Mouse (Mus musculus): Measurements from ENCODE around the gene Cebpb. TPM values are rescaled to one million over a fixed set of nuclear protein-coding genes. Genes with fewer than 3 reads are reported as not detected.

Cebpb gene
- polyA plus RNA-seq, 1 experiment = 45.2 TPM

DNA sequence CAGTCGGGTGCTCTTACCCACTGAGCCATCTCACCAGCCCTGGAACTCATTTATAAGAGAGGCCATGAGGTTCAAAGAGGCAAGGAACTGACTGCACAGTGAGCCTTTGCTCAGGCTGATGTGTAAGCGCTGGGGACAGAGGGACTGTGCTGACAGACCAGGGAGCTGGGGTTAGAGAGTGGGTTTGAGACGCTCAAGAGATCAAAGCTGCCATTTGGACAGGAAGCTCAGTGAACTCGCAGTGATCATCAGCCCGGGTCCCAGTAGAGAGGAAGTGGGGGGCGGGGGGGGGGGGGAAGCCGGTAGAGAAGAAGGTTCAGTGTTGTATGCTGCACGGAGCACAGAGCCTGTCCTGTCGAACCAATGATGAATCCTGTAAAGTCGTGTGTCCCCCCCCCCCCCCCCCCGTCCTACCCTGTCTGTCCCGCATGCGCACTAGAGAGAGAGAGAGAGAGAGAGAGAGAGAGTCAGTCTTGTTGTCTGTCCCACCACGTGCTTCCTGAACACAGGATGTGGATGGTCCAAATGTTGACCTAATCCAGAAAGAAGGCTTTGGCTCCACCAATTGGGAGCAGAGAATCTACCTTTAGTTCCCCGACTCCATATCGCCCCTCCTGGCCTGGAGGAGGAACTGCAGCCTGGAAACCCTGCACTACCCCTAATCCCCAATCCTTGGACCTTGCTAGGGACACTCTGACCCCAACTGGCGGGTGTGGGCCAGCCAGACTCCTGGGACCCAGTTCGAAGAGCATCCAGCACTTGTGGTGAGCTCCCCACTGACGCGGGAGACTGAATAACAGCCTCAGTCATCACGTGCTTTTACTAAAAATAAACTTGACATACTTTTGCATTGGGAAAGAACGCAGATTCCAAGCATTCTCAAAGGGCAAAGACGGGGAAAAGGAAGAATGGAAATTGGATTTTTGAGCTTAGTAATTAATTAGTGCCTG, 24.4 kb downstream of the Cebpb start:
- 67% methylated on average over 18 of the region's 23 CpGs for WGBS
- no peak for DNase-seq (ENCODE audit: low read depth, low spot score)

DNA sequence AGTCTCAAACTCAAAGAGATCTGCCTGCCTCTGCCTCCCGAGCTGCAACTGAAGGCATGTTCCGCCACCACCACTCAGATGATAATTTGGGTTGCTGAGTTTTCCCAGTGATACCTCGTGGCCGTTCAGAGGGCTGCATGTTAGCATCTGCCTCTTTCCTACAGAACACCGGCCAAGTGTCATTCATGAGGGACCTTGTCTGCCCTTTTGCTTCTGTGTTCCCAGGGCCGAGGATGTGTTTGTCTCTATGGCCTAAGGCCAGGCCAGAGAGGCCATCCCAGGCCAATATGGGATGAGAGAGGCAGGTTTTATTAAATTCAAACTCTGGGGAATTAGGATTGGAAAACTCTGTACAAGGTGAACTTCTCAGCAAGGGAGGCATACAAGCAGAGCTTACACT, 25.6 kb downstream of the Cebpb start:
- no peak for DNase-seq (ENCODE audit: low read depth, low spot score)
- 77% methylated on average over 6 of the region's 6 CpGs for WGBS

- 78% methylated on average over 6 of the region's 6 CpGs for WGBS
- no peak for DNase-seq (ENCODE audit: low read depth, low spot score)
Observed at GRCm38 (mm10) chr2:167715008-167715407, 26.3 kb downstream of the Cebpb start.

GRCm38 (mm10) chr2:167717208-167717607, 28.5 kb downstream of the Cebpb start:
- WGBS = 68% methylated on average over 1 of the region's 1 CpGs
- no peak for DNase-seq (ENCODE audit: low read depth, low spot score)

- no peak for DNase-seq (ENCODE audit: low read depth, low spot score)
- WGBS = 86% methylated on average over 4 of the region's 4 CpGs
Observed at GRCm38 (mm10) chr2:167719520-167719919, 30.8 kb downstream of the Cebpb start.

DNA sequence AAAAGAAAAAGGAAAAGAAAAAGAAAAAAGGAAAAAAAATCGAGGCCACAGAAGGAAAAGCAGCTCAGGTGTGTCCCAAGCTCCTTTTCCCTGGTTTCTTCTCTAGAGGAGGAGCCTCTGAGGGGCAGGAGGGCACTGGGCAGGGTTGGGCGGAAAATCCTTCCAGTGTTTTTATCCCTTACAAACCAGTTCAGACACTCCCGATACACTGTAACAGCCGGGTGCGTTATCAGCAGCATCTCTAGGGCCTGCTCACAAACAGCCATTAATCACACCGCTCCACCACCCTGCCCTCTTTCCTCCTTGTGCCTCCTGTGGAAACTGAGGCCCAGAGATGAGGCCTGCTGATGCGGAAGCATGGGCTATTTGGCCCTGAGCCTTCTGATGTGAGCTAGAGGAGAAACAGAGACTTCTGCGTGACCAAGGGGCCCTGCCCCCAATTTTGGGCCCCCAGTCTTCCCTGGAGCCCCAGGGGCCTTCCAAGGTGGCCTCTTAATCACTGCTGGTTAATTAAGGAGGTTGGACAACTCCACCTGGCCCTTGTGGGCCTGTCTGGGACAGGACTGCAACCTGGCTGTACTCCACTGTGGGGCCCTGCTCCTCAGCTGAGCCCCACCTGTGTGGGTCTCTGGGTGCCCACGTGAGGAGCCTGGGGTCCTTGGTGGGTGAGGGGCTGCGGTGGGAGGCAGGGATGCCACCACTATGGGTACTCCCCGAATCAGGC, 32.6 kb downstream of the Cebpb start:
- WGBS = 54% methylated on average over 11 of the region's 11 CpGs
- no peak for DNase-seq (ENCODE audit: low read depth, low spot score)

DNA sequence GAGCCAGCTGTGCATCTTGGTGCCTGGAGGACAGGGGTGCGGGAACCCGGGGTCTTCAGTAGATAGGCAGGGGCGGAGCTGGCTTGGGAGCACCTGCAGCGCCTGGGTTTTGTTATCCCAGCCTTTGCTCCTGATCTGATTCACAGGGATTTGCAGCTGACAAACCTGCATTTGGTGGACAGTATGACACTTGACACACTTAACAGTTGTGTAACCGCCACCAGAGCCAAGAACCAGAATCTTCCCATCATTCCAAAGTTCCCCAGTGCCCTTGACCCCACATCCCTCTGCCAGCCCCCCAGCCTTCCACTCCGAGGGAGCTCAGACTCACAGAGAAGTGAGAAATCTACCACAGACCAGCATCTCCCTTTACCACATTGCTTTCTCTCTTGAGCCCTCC, 33.8 kb downstream of the Cebpb start:
- no peak for DNase-seq (ENCODE audit: low read depth, low spot score)
- 63% methylated on average over 6 of the region's 6 CpGs for WGBS

GRCm38 (mm10) chr2:167723589-167724206, 35.0 kb downstream of the Cebpb start:
- 78% methylated on average over 11 of the region's 11 CpGs for WGBS
- no peak for DNase-seq (ENCODE audit: low read depth, low spot score)

DNA sequence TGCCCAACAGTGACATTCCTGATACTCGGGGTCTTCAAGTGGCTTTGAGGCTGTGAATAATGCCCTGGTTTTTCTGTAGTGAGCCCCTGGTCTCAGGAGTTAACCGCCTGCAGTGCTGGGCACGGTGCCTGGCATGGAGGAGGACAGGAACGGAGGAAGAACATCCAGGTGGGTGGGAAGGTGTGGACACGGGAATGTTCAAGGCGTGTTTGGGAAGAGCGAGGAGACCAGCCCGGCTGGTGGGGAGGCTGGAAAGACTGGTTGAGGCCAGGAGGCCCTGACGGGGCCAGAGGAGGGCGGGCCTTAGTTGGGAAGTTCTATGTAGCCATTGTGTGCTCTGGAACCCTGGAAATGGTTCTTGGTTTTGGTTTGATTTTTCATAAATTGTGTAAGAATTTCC, 37.2 kb downstream of the Cebpb start:
- WGBS = 62% methylated on average over 10 of the region's 10 CpGs
- DNase-seq (ENCODE audit: low read depth, low spot score) = no peak

- peak; percentile 24 for DNase-seq (ENCODE audit: low read depth, low spot score)
- 10% methylated on average over 13 of the region's 13 CpGs for WGBS
Observed at GRCm38 (mm10) chr2:167727161-167727560, 38.4 kb downstream of the Cebpb start.

- no peak for DNase-seq (ENCODE audit: low read depth, low spot score)
- WGBS = 37% methylated on average over 7 of the region's 7 CpGs
Observed at GRCm38 (mm10) chr2:167730036-167730435, 41.3 kb downstream of the Cebpb start.

DNA sequence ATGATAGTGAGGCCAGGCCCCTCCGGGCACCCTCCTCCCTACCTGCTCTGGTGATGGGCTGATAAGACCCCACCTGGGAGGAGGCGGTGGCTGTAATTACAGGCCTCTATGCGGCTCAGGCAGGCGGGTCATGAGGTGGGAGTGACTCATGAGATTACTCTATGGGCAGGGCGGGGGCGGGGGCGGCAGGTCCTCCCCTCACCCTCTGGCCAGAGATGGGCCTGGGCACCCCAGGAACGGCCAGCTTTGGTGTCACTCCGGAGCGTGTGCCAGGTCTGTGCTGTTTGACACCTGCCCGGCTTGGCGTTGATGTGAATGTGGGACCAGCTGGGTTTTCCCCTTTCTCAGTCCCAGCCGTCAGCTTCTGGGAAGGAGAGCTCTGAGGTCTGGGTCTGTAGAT, 42.4 kb downstream of the Cebpb start:
- WGBS = 28% methylated on average over 13 of the region's 13 CpGs
- no peak for DNase-seq (ENCODE audit: low read depth, low spot score)

GRCm38 (mm10) chr2:167734861-167735260, 46.1 kb downstream of the Cebpb start:
- WGBS = 66% methylated on average over 10 of the region's 10 CpGs
- no peak for DNase-seq (ENCODE audit: low read depth, low spot score)

- no peak for DNase-seq (ENCODE audit: low read depth, low spot score)
- WGBS = 60% methylated on average over 6 of the region's 6 CpGs
Observed at GRCm38 (mm10) chr2:167739030-167739429, 50.3 kb downstream of the Cebpb start.

Other genes with a start within 250 kb of the Cebpb start
- 119 and 142 TPM in 2 replicates for gene Rnf114, start 196.3 kb upstream of the Cebpb start, polyA plus RNA-seq (2012; rRNA removed)
- 41.8 and 67.7 TPM in 2 replicates for gene Spata2, start 196.0 kb upstream of the Cebpb start, polyA plus RNA-seq (2012; rRNA removed)
- 7.2 and 8.3 TPM in 2 replicates for gene Snai1, start 150.7 kb upstream of the Cebpb start, polyA plus RNA-seq (2012; rRNA removed)
- 102 and 107 TPM in 2 replicates for gene Ube2v1, start 56.8 kb upstream of the Cebpb start, polyA plus RNA-seq (2012; rRNA removed)
- 1.2 TPM in 1 of 2 replicates, not detected in the other for gene Gm20431, start 27.4 kb upstream of the Cebpb start, polyA plus RNA-seq (2012; rRNA removed)
- gene Tmem189, start 907 bp downstream of the Cebpb start, polyA plus RNA-seq (2012; rRNA removed) = 19.3 and 20.2 TPM in 2 replicates
- gene Ptpn1, start 243.1 kb downstream of the Cebpb start, polyA plus RNA-seq (2012; rRNA removed) = 23.1 and 28.3 TPM in 2 replicates